Mouse (Mus musculus) lung, adult 18-20 months (tissue): ENCODE data around the gene 9530002B09Rik.

Source experiments
- DNase-seq, 2 experiments: peaks; one replicate each; pipeline ENCODE4 v3.0.0; 2022; ENCODE audit warnings: mixed read lengths in 2 of 2

Gene 9530002B09Rik

GRCm38 (mm10) chr4:122688975-122689374 lies at the start of gene 9530002B09Rik:
Gene 9530002B09Rik, plus strand, starts transcription at chr4:122689275.
- no peak for DNase-seq
